Mouse (Mus musculus) gastrocnemius, postnatal 36 days (tissue): ENCODE results near the gene Pgm5. TPM values are rescaled to one million over a fixed set of nuclear protein-coding genes. Genes with fewer than 3 reads are reported as not detected.
A peak's percentile ranks its signal among the peaks of the same experiment; 100 is the strongest.

Source experiments
- DNase-seq, 2 experiments: peaks; one replicate each; pipeline ENCODE4 v3.0.0; 2022
- intact Hi-C: fragments of 180-260 bp; cut with DNase I; formaldehyde crosslinking; loops from one replicate; pipeline ENCODE4 v1.15.1; 2025
- total RNA-seq, 2 experiments: library from RNA; stranded (reverse); gene quantifications; 2 replicates each; pipeline ENCODE4 v1.2.3; 2021

Gene Pgm5
- total RNA-seq, 2 experiments from 2014 or later: 9.0 to 10.6 TPM

- intact Hi-C loops: no loop called here
- DNase-seq: no peak
Observed at GRCm38 (mm10) chr19:24785056-24785675, 76.5 kb downstream of the Pgm5 start.

DNA sequence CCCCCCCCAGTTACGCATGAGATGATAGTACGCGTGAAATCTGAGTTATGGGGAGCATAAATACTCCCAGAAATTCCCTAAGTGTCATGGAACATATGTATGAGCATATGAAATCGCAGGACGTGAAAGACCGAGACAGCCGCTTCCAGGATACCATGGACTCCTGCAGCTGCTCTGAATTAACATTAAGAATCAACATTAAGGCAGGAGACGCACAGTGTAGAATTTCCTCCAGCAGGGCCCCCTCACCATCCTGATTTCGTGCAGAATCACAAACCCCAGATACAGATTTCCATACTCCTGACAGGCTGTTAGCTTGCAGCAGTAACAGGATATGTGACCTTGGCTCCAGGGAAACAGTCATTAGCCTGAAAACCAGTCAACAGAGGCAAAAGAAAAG, 77.9 kb downstream of the Pgm5 start:
- intact Hi-C loops: no loop called here
- no peak for DNase-seq

DNA sequence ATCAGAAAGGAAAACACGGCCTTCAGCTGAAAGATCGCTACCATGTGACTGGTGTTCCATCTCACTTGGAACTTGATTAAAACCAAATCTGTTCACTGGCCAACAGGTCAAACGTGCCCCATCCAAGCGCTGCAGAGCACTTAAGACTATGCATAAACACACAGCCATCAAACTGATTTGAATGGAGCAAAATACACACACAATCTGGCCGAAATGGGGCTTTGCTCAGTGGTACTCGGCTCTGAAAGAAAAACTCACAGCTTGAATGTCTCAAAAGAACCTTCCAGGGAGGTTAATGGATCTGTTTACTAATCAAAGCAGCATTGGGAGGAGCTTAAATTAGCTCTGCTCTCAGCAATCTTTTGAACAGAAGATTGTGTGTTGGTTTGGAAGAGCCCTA, 81.7 kb downstream of the Pgm5 start:
- intact Hi-C loops: no loop called here
- DNase-seq: no peak

DNA sequence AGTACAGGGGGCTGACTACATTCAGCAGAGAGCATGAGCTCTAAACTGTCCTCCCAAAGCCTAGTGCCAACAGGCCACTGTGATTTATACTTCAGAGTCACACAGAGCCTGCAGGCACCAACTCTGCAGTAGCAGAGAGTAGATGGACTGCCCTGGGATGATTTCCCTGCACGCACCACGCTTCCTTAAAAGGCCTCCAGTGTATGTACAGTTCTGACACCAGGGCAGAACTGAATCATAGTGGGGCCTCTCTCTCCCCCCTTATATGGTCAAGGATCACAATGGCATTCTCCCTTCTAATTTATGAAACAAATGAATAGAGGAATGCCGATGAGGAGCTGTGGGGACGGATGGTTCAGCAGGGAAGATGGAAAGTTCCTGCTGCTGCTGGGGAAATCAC, 91.3 kb downstream of the Pgm5 start:
- no peak for DNase-seq
- intact Hi-C loops: no loop called here

- intact Hi-C loops: no loop called here
- DNase-seq: no peak
Observed at GRCm38 (mm10) chr19:24767401-24767800, 94.3 kb downstream of the Pgm5 start.

DNA sequence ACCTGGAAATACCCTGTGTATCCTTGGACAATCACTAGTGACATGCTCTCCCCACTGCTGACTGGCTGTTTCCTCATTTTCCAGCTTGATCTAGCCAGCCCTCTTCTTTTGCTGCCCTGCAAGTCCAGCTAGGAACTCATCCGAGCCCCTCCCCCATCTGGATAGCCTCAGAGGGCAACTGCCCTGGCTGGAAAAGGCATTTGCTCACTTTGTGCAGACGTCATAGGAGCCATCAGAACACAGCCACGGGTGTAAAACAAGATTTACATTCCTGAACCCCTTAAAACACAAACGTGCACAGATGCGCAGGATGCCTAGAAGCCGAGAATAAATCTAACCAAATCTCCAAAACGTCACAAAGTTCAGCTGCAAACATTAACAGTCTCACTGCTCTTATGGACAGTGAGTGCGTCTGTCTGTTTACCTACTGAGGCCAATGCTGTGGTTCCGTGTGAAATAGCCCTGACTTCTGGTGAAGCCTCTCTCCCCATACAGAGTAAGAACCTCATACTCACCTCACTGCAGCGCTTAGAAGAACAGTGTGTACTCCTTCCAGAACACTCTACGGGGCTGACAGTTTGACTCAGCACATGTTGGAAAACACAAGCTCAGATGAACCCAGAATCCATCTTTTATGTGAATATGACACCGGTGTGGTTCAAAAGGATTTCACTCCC, 99.0 kb downstream of the Pgm5 start:
- intact Hi-C loops: no loop called here
- DNase-seq: no peak

GRCm38 (mm10) chr19:24756627-24757026, 105.0 kb downstream of the Pgm5 start:
- intact Hi-C loops: no loop called here
- DNase-seq: no peak

DNA sequence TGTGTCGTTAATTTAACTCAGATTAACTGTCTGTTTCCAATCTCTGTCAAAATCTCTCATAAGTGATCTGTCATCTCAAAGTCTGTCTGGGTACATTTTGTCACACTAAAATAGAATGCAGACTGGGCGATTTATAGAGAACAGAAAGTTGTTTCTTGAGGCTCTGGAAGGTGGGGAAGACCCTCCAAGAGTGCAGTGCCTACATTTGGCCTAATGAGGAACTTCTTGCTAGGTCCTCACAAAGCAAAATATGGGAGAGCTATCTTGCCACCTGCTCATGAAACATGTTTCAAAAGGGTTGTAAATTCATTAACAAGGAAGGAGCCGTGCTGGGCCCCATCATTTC, 107.2 kb downstream of the Pgm5 start:
- intact Hi-C loops: no loop called here
- no peak for DNase-seq

DNA sequence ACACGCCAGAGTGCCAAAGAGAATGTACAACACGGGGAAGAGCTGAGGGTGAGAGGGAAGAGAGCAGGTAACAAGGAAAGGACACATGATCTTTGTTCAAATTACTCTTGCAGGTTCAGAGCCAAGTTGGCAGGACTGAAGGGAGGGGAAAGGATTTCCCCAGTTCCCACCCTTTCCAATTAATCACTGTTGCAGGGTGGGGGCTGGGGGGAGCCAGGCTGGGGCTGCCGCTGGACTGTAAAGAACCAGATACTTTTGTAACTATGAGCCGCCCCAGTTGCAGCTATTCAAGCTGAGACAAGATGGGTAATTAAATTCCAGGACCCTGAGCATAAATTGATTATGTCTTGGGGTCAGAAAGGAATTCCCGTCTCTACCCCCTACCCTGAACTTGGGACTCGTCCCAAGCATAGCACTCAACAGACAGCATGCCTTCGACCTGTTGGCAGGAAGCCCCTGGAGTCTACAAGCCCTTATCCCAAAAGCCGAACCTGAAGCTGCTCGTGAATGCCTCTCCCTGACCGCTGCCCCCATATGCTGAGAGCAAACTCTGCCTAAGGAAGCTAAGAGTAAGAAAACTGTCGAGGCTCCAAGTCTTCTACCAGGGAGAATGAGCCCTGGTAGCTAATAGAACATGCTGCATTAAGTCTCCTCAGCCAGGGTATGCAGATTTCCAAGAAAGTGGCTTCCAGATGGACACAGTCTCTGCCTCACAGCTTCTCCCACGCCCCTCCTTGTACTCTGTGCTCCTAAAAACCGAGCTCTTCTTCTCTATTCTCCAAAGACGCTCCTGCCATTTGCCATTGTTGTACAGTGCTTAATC, 107.8 kb downstream of the Pgm5 start:
- intact Hi-C loops: no loop called here
- DNase-seq: no peak

DNA sequence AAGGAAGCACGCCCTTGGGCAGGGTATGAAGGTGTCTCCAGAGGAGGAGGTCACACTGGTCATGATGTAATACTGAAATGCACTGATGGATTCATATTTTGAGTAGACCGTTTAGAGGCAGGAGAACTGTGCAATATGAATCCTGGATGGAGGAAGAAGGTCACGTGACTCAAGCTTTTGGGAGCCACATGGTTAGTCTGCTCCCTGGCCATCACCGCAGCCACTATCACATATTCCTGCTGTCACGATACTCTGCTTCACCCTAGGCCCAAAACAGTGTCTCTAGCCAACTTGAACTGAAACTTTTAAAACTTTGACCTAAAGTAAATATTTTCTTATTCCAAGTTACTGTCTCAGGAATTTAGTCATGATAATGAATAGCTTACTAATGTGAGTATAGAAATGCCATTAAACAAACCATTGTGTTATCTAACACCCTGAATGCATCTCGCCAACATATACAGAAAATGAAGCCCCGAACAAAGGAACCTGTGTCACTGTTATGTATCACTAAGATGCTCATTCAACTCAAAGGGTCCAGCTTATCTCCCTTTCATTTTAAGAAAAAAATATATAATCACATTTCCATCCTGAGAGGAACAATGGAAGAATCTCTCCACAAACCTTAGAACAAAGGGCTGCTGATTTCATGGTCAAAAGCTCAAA, 108.6 kb downstream of the Pgm5 start:
- intact Hi-C loops: no loop called here

GRCm38 (mm10) chr19:24746266-24746875, 115.3 kb downstream of the Pgm5 start:
- intact Hi-C loops: no loop called here
- no peak for DNase-seq

More for the DNA sequence above, 108.6 kb downstream of the Pgm5 start:
- no peak for DNase-seq

GRCm38 (mm10) chr19:24742606-24743005, 119.0 kb downstream of the Pgm5 start:
- intact Hi-C loops: no loop called here
- no peak for DNase-seq

GRCm38 (mm10) chr19:24738786-24739185, 122.9 kb downstream of the Pgm5 start:
- no peak for DNase-seq
- intact Hi-C loops: no loop called here

- intact Hi-C loops: no loop called here
Observed at GRCm38 (mm10) chr19:24738026-24738425, 123.6 kb downstream of the Pgm5 start.

GRCm38 (mm10) chr19:24735484-24736128, 126.0 kb downstream of the Pgm5 start:
- DNase-seq: peak in 1 of 2 experiments; percentile 24
- intact Hi-C loops: no loop called here

More at GRCm38 (mm10) chr19:24738026-24738425, 123.6 kb downstream of the Pgm5 start:
- no peak for DNase-seq

DNA sequence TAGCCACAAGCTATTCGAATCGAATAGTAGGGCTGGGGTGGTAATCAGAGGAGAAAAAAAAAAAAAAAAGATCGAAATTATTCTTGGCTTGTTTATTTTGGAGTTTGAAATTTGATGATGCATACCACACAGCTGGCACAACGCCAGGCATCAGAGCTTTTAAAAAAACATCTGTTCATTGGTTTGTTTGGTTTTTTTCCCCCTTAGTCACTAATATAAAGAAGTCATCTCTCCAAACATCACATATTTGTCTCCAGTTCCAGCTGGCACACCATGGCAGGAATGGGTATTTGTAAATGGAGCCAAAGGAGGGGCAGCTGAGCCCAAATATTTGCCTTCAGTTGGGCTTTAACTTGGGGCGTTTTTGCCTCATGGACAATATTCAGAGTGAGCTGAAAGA, 131.0 kb downstream of the Pgm5 start:
- intact Hi-C loops: no loop called here
- no peak for DNase-seq

DNA sequence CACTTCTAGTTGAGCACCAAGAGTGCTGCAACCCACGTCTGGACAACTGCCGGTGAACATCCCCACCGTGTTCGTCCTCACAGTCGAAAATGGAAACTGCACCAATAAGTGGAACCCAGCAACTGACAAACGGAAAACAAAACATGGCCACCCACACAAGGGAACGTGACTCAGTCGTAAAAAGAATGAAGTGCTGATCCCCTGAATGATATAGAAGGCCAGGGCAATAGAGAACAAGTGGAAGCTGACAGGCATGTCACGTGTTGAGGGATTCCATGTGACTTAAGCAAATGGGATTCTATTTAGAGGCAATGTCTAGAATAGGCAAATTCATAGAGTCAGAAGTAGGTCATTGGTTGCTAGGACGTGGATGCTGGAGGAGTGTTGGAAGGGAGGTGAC, 137.3 kb downstream of the Pgm5 start:
- DNase-seq: no peak
- intact Hi-C loops: no loop called here

- intact Hi-C loops: no loop called here
- DNase-seq: no peak
Observed at GRCm38 (mm10) chr19:24720448-24720847, 141.2 kb downstream of the Pgm5 start.

DNA sequence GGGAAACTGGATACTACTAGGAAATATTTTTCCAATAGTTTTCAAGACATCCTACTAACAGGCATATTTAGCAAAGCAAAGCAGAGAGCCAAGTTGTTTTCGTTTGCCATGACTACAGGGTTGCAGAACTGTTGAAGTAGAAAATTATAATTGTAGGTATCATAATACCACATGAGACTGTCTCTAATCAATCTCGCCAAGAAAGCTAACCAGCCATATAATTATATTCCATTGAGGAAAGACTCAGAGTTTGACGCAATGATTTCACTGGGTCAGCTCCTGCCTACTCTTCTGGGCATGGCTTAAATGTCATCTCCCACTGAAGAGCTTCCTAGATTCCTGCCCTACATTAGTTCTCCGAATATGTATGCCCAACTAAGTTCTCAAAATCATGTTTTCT, 142.2 kb downstream of the Pgm5 start:
- intact Hi-C loops: no loop called here
- DNase-seq: no peak

- no peak for DNase-seq
- intact Hi-C loops: no loop called here
Observed at GRCm38 (mm10) chr19:24718021-24718420, 143.6 kb downstream of the Pgm5 start.
